Mouse (Mus musculus) effector memory CD4-positive, alpha-beta T cell, adult 7 months (primary cell): ENCODE measurements around the gene Abl2. TPM values are rescaled to one million over a fixed set of nuclear protein-coding genes. Genes with fewer than 3 reads are reported as not detected.

ENCODE experiments used
- polyA plus RNA-seq: library from polyadenylated mRNA; unstranded; fragments of 100-300 nt; shearing (Covaris generic); gene quantifications from one replicate; pipeline ENCODE4 v1.2.1, GENCODE M21; 2017

The Abl2 gene
- polyA plus RNA-seq, result 6.9 TPM

GRCm38 (mm10) chr1:156558024-156558930 lies at the start of gene Abl2:
TSS of gene Abl2 (plus strand) at chr1:156558786.

GRCm38 (mm10) chr1:156523842-156524241 lies 34.7 kb upstream of the Abl2 start, which contains the start of gene Gm10031:
TSS of gene Gm10031 (plus strand) at chr1:156524012.

GRCm38 (mm10) chr1:156674195-156675000 lies 115.8 kb downstream of the Abl2 start, which contains the start of gene Tor3a:
TSS of gene Tor3a (minus strand) at chr1:156674356.

Other genes starting within 250 kb of the Abl2 start
- gene Nphs2, start 248.1 kb upstream of the Abl2 start, polyA plus RNA-seq, result not detected
- 1,319 TPM for gene Gm2000, start 192.7 kb upstream of the Abl2 start, polyA plus RNA-seq
- gene Axdnd1, start 137.6 kb upstream of the Abl2 start, polyA plus RNA-seq, result 0.95 TPM
- 31.1 TPM for gene Soat1, start 84.5 kb upstream of the Abl2 start, polyA plus RNA-seq
- 1.2 TPM for gene Gm10031, start 34.8 kb upstream of the Abl2 start, polyA plus RNA-seq
- gene Tor3a, start 115.6 kb downstream of the Abl2 start, polyA plus RNA-seq, result 29.5 TPM
- 15.1 TPM for gene Fam20b, start 160.3 kb downstream of the Abl2 start, polyA plus RNA-seq